Mouse (Mus musculus): ENCODE results near the gene Doc2b. TPM values are rescaled to one million over a fixed set of nuclear protein-coding genes. Genes with fewer than 3 reads are reported as not detected.
A peak's percentile ranks its signal among the peaks of the same experiment; 100 is the strongest.
"Not testable (repeated sequence)": the region's sequence is repeated elsewhere in the genome, so short reads cannot be mapped to it uniquely, and the experiment has no call there.

Doc2b gene
- polyA plus RNA-seq, 1 experiment from 2014 or later: 0.23 TPM

- Histone ChIP-seq H3K4me3 (peak overlapping the region; percentile 96; the same call in 1 of the 2 replicates), H3K27ac (replicated peaks) (no peak overlapping the region)
- 77% methylated on average over 5 of the region's 5 CpGs for WGBS
These were observed 60.2 kb downstream of the Doc2b start for GRCm38 (mm10) chr11:75735462-75736252.

DNA sequence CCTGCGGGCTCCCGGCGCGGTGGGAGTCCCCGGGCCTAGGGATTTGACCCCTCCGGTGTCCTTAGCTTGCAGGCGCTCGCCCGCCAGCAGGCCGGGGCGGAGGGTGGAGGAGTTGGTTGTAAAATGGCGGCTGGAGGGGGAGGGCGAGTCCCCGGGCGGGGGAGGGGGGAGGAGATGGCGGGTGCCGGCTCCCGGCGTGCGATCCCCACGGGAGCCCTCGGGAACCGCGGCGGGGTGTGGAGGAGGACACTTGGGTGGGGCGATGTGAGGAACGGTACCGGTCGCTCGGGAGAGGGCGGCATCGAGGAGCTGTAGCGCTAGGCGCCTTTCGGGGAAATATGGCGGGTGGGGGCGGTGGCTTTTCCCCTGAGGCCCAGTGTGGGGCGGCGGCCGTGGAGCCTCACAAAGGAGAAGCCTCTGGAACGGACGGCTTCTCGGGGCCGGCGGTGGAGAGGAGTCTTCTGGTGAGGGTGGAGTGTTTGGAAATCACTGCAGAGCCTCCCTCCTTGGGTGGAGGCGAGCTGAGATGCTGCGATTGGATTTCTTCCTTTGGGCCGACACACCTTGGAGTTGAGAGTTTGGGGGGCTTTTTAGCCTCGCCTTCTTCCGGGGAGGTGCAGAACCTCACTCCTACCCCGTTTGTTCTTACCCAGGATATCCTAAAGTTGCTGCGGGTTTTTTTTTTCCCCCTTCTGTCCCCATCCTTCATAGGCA, 62.5 kb downstream of the Doc2b start:
- ATAC-seq (ENCODE audit: extremely low read depth, insufficient number of reproducible peaks, low FRiP score, low TSS enrichment): peak; percentile 37
- Histone ChIP-seq H3K4me2 (peak overlapping the region; percentile 93), H3K9me3 (no peaks in the 10 kb centered on the region), H3K36me3 (peaks cover 8% of the 10 kb centered on the region), H3K27me3 (replicated peaks) (no peaks in the 10 kb centered on the region), H3K9ac (peak overlapping the region; percentile 100), H3K27ac (replicated peaks) (peak overlapping the region; percentile 98), H3K4me1 (peaks cover 56% of the 10 kb centered on the region), H3K4me3 (peak overlapping the region; percentile 96)
- WGBS: under 1% methylated on average over 47 of the region's 52 CpGs

More at GRCm38 (mm10) chr11:75735462-75736252, 60.2 kb downstream of the Doc2b start:
- Histone ChIP-seq H3K36me3 (peaks cover 21% of the 10 kb centered on the region), H3K4me2 (peak overlapping the region; percentile 93), H3K27me3 (replicated peaks) (no peaks in the 10 kb centered on the region), H3K4me1 (peaks cover 75% of the 10 kb centered on the region), H3K9me3 (no peaks in the 10 kb centered on the region), H3K9ac (peak overlapping the region; percentile 100; the same call in 1 of the 2 replicates)
- ATAC-seq (ENCODE audit: extremely low read depth, insufficient number of reproducible peaks, low FRiP score, low TSS enrichment): no peak

GRCm38 (mm10) chr11:75732434-75733226, 63.2 kb downstream of the Doc2b start, which contains the start of gene Ywhae:
Ywhae (plus strand) TSS chr11:75732869.
- Histone ChIP-seq H3K4me2 (peak within 1 kb of the TSS; percentile 93), H3K9me3 (no peaks in the 10 kb centered on the region), H3K4me1 (peaks cover 48% of the 10 kb centered on the region), H3K36me3 (0 out of 2 replicates have a peak, but pooled peaks cover under 1% of the 10 kb centered on the region), H3K27ac (replicated peaks) (peak within 1 kb of the TSS; percentile 98), H3K4me3 (peak within 1 kb of the TSS; percentile 96), H3K27me3 (replicated peaks) (no peaks in the 10 kb centered on the region), H3K9ac (peak within 1 kb of the TSS; percentile 100)
- WGBS: under 1% methylated on average over 69 of the region's 76 CpGs
- peak; percentile 88 for ATAC-seq (ENCODE audit: extremely low read depth, insufficient number of reproducible peaks, low FRiP score, low TSS enrichment)

- not testable (repeated sequence) for H3K4me3 ChIP-seq; H3K27me3 ChIP-seq (replicated peaks); H3K36me3 ChIP-seq; H3K9ac ChIP-seq; H3K9me3 ChIP-seq; H3K27ac ChIP-seq (replicated peaks); ATAC-seq (ENCODE audit: extremely low read depth, insufficient number of reproducible peaks, low FRiP score, low TSS enrichment); H3K4me2 ChIP-seq
- peaks cover 16% of the 10 kb centered on the region for H3K4me1 ChIP-seq
- 83% methylated on average over 6 of the region's 6 CpGs for WGBS
These were observed 68.2 kb downstream of the Doc2b start for GRCm38 (mm10) chr11:75727659-75728058.

GRCm38 (mm10) chr11:75727168-75727567, 68.7 kb downstream of the Doc2b start:
- Histone ChIP-seq H3K4me2 (no peak overlapping the region), H3K36me3 (no peaks in the 10 kb centered on the region), H3K27ac (replicated peaks) (no peak overlapping the region), H3K4me3 (no peak overlapping the region), H3K4me1 (peaks cover 17% of the 10 kb centered on the region), H3K9ac (no peak overlapping the region), H3K9me3 (no peaks in the 10 kb centered on the region), H3K27me3 (replicated peaks) (no peaks in the 10 kb centered on the region)
- 49% methylated on average over 2 of the region's 2 CpGs for WGBS
- no peak for ATAC-seq (ENCODE audit: extremely low read depth, insufficient number of reproducible peaks, low FRiP score, low TSS enrichment)

- Histone ChIP-seq H3K4me2 (0 out of 2 replicates have a peak overlapping the region, but pooled peaks have one; percentile 6), H3K27ac (replicated peaks) (peak overlapping the region; percentile 20), H3K4me3 (no peak overlapping the region), H3K4me1 (peaks cover 6% of the 10 kb centered on the region; the same call in 1 of the 2 replicates), H3K27me3 (replicated peaks) (no peaks in the 10 kb centered on the region), H3K36me3 (no peaks in the 10 kb centered on the region), H3K9me3 (peaks cover 11% of the 10 kb centered on the region; the same call in 1 of the 2 replicates), H3K9ac (no peak overlapping the region)
- WGBS: 21% methylated on average over 4 of the region's 4 CpGs
- no peak for ATAC-seq (ENCODE audit: extremely low read depth, insufficient number of reproducible peaks, low FRiP score, low TSS enrichment)
These were observed 73.5 kb downstream of the Doc2b start for GRCm38 (mm10) chr11:75722339-75722738.

Other genes with a start within 250 kb of the Doc2b start
- 54.4 and 56.7 TPM in 2 replicates for gene Pitpna, start 208.0 kb downstream of the Doc2b start, polyA plus RNA-seq (2015; fragmentation: Nextera tagmentation; extraction: Ambion mirVana)
- gene Inpp5k, start 165.1 kb downstream of the Doc2b start, polyA plus RNA-seq (2015; fragmentation: Nextera tagmentation; extraction: Ambion mirVana): 18.9 and 20.9 TPM in 2 replicates
- 58.4 and 58.7 TPM in 2 replicates for gene Myo1c, start 145.5 kb downstream of the Doc2b start, polyA plus RNA-seq (2015; fragmentation: Nextera tagmentation; extraction: Ambion mirVana)
- 84.8 and 93.1 TPM in 2 replicates for gene Crk, start 116.8 kb downstream of the Doc2b start, polyA plus RNA-seq (2015; fragmentation: Nextera tagmentation; extraction: Ambion mirVana)
- 681 and 729 TPM in 2 replicates for gene Ywhae, start 63.2 kb downstream of the Doc2b start, polyA plus RNA-seq (2015; fragmentation: Nextera tagmentation; extraction: Ambion mirVana)
- gene Rph3al, start 142.4 kb upstream of the Doc2b start, polyA plus RNA-seq (2015; fragmentation: Nextera tagmentation; extraction: Ambion mirVana): 5.3 and 5.4 TPM in 2 replicates
- not detected in 2 replicates for gene 1700016K19Rik, start 203.9 kb upstream of the Doc2b start, polyA plus RNA-seq (2015; fragmentation: Nextera tagmentation; extraction: Ambion mirVana)
- 9.5 and 10.7 TPM in 2 replicates for gene Rflnb, start 231.7 kb upstream of the Doc2b start, polyA plus RNA-seq (2015; fragmentation: Nextera tagmentation; extraction: Ambion mirVana)

Measured in heart, embryonic 13.5 days (tissue).